Mouse (Mus musculus) lung, postnatal 0 days (tissue): ENCODE data around the gene Ralgps2.

ENCODE experiments used
- CTCF ChIP-seq: IDR thresholded peaks from 2 replicates; pipeline ENCODE4 v1.5.1; 2016; ENCODE audit warnings: antibody characterized with exemption, mild to moderate bottlenecking
- EP300 ChIP-seq: IDR thresholded peaks from 2 replicates; pipeline ENCODE4 v1.6.1; 2016; ENCODE audit warnings: antibody characterized with exemption, mild to moderate bottlenecking, control low read depth

GRCm38 (mm10) chr1:156901689-156902088 is 37.7 kb downstream of the Ralgps2 start:
- TF ChIP-seq EP300 (no peak), CTCF (no peak)
